Mouse (Mus musculus) thymus, postnatal 25 days (tissue): ENCODE data around the gene Pld1.

ENCODE experiments used
- DNase-seq: peaks from one replicate; pipeline ENCODE4 v3.0.0; 2022

Gene Pld1

DNA sequence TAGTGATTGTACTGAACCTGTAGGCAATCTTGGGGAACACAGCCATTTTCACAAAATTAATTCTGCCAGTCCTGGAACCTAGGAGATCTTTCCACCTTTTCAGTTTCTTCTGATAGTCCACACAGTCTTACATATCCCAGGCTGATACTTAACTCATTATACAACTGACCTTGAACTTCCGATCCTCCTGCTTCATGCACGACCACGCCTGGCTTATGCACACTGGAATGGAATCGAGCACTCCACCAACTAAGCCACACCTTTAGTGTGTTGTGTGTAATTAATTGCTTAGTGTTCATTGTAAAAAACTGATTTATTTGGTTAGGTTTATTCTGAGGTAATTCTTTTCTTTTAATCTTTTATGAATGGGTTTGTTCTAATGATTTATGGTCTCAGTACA is 122.2 kb downstream of the Pld1 start:
- no peak for DNase-seq

DNA sequence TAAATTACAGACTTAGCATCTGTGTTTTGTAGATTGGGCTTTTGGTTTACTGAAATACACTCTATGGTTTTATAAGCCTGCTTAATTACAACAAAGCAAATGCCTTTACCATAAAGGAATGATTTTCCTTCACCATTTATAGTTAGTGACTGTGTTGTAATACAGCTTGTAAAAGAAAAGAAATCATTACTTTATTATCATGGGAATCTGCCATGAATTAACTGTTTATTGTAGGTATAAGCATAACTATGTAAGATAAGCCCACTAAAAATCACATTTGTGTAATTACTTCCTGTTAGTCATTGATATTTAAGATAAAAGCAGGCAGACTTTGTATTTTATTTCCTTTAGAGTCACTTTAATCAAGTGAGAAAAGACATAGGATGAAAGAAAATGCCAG is 122.7 kb downstream of the Pld1 start:
- DNase-seq, result no peak

DNA sequence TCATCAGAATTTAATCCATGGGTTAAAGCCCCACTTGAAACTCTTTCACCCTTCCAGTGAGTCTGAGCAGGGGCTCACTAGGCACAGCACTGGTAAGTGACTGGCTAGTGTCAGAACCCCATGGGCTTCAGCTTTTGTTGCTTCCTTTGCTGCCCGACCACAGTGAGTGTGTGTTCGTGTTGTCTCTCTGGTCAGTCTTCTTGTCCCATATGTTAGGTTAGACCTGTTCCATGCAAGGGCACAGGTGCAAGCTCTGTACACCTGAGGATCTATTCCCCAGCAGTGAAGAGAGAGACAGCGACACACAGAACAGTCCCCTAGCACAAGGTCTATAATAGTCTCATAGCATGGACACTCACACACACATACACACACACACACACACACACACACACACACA is 140.7 kb downstream of the Pld1 start:
- DNase-seq, result no peak

DNA sequence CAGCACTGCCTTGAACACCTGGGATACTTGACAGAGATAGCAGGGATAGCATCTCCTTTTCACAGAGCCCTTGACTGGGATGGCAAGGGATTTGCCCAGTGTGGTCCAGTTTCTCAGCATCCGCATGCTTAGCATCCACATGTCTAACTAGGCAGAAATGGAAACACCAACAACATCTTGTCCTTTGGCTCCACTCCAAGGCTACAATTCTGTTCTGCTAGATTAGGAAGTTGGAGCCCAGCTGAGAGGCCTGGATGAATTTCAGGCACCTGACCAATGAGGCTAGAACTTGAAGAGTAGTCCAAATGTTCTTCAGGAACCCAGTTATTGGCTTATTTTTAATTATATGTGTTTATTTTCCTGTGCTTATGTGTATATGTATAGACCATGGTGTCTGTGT is 141.6 kb downstream of the Pld1 start:
- DNase-seq, result no peak

DNA sequence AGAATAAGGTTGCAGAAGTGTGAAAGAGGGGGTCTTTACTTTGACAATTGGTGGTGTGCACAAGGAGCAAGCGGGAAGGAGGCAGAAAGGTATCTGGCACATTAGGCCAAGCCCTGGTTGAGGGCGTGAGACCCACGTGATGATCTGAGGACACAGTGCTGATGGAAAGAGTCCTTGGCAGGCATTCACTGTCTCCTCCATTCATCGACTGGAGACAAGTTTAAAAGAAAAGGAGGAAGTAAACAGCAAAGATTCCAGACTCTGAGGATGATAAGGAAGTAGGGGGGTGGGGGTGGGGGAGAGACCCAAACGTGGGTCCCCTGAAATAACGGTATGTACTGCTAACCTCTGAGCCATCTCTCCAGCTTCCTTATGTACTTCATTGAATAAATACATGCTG is 142.5 kb downstream of the Pld1 start:
- no peak for DNase-seq

DNA sequence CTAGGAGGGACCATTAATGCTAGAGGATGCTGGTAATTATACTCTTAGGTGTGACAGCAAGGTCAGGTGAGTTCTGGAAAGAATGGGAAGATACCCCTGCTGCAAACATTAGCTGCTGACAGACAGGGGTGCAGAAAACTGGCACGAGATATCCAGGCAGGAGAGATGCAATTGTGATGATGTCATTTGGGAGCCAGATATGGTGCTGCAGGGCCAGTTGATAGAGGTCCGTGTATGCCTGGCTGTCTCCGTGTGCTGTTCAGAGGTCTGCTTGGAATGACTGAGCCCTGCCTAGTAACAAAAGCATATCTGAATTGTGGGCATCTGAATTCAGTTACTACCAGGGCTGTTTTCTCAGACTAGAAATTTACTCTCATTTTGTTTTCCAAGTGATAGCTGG is 144.7 kb downstream of the Pld1 start:
- DNase-seq, result no peak

DNA sequence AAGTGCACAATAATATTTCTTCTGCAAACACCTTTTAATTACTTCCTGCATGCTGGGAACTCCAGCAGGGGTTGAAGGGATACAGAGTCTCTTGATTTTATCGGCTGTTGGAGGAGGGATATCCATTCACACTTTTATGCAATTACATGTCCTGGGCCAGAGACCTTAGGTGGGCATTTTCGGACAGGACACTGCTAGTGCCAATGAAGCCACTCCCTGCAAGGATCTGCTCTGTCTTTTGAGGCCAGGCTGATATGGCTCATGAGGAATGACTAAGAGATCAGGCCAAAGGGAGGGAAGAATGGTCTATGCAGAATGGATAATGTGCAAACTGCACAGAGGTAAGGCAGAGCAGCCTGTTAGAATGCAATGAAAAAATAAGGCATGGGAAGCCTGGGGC is 145.8 kb downstream of the Pld1 start:
- DNase-seq, result no peak

DNA sequence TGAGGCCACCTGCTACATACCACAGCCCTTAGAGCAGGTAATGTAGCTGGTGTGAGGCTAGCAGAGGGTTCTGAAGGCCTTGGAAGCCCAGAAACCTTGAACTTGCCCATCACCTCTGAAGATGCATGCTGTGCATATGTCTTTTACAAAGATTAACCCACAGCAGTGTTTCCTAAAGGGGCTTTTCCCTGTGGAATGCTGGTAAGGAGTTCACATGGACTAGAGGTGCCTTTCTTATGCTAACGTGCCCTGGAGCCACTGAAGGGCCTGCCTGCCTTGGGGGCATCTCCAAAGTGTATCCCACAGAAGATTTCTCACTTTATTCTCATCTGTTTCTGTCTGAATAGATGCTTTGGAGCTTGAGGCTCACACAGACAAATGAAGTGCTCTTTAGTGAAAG is 152.8 kb downstream of the Pld1 start:
- DNase-seq, result no peak

DNA sequence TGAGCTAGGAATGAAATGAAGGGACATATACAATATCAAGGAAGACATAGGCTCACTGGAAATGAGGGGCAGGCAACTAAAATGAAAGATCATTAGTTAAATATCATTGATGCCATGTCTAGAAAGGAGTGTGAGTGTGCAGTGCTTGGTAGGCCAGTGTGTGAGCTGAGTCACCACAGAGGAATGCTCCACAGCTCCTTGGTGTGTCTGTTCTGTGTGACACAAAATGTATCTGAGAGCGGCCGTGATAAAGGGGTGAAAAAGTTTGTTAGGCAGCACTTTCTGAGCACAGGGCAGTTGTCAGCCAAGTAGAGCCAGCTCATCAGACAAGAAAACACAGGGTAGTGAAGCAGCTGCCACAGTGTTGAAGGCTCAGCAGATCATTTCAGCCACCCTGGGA is 153.2 kb downstream of the Pld1 start:
- no peak for DNase-seq

DNA sequence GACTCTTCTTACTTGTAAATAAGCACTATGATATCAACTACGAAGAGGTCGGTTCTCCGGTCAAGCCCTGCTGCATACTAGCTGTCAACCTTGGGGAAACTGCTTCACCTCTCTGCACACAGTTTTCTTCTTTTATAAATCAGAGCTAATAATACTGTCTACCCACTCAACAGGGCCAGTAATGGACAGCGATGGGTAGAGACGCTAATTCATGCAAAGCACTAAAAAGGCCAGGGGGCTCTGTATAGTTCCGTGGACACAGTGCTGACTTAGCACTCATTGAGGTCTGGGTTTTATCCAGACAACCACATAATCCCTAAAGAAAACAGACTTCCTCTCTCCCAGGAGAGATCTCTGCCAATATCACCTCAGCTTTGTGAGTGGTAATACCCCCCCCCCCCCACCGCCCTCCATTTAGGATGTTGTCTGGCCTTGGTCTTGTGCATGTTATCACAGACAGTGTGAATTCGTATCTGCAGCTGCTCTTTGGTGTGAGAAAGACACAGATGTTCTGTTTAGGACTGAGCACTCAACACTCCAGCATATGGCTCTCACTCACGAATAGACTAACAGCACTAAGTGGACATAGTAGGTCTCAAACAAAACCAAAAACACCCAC is 155.3 kb downstream of the Pld1 start:
- DNase-seq, result no peak

DNA sequence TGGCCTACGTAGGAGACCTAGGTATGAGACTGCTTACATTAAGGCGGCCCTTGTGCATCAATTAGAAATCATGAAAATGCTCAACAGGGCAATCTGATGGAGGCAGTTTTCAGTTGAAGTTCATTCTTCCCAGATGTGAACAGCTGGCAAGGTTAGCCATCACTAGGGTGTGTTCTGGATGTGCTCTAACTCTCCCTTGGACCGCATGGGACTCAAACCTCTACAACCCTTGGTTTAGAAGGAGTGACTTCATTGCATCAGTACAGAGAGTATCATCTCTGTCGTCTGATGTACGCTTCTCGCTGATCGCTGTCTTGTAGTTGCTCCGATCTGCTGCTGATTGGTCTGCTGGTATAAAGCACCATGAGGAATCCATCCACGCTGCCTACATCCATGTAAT is 157.0 kb downstream of the Pld1 start:
- DNase-seq, result no peak

DNA sequence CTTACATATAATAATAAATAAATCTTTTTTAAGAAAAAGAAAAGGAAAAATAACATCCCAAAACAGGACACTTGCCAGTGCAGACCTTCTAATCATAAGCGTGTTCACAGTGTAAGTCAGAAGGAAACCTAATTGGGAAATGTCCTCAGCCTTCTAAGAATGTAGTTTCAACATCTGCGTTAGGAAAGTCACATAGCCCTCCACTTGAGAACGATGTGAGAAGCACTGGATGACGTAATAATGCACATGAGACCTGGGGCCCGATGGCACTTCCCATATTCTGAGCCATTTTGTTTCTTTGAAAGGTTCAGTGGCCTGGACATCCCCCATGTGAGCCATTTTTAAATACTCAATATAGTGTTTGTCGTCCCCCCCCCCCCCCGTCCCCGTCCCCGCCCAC is 160.7 kb downstream of the Pld1 start:
- DNase-seq, result no peak

DNA sequence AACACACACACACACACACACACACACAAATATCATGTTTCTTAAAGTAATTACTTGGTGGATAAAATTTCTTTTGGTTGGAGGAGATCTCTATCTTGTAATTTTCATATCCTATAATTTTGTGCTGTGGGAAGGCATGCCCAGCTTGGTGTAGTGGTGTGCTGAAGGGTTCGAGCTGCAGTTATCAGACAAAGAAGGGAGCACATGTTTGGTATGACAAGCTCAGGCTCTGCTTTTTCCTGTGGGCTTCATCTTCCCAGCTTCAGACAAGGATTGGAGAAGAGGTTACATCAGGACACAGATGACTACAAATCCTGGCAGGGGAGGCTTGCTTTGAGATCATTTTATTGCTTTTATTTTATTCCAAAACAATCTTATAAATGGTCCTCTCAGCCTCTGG is 166.5 kb downstream of the Pld1 start:
- DNase-seq, result no peak

DNA sequence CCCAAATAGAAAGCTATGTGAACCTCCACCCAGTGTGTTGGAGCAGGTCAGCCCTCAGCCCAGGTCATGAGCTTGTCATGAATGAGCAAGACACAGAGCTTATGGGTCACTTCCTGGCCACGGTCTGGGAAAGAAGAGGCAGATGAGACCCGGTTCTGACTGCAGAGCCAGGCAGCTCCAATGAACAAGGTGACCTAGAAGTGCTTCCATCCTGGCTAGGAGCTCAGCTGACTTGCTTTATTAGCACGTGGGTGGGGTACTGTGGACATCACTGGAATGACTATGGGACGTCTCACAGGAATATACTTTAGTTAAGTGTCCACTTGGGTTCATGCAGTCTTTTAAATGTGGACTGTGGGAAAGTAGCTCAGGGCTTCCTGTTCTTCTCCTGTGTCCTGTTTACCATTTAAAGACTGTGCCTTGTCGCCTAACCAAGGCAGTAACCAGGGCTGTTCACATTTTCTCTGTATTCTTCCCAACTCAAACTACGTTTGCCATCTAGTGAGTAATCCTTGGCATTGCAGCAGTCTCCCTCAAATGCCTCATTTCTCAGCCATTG is 169.0 kb downstream of the Pld1 start:
- peak; percentile 7 for DNase-seq

DNA sequence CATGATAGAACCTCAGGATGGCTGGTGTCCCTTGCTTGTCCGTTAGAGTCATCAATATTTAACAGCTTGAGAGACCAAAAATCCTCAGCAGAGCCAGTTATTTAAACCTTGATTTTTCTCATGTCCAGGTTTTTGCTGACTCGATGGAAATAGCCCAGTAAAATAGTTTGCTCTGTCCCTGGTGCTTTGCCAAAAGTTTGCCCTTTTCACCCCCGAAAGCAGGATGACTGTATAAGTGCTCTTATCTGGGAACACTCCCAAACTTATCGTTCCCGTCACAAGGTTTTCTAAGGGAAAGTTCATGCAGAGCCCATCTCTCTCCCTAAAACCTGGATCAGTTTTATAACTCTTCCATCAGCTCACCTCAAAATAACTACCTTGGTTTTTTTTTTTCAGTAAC is 173.0 kb downstream of the Pld1 start:
- no peak for DNase-seq

DNA sequence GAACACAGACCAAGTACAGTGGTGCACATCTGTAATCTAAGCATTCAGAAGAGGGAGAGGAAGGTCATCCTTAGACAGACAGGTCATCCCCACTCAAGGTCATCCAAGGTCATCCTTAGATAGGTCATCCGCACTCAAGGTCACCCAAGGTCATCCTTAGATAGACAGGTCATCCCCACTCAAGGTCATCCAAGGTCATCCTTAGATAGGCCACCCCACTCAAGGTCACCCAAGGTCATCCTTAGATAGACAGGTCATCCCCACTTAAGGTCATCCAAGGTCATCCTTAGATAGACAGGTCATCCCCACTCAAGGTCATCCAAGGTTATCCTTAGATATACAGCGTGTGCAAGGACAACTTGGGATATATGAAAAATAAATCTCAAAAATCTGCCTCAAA is 175.4 kb downstream of the Pld1 start:
- DNase-seq, result no peak

DNA sequence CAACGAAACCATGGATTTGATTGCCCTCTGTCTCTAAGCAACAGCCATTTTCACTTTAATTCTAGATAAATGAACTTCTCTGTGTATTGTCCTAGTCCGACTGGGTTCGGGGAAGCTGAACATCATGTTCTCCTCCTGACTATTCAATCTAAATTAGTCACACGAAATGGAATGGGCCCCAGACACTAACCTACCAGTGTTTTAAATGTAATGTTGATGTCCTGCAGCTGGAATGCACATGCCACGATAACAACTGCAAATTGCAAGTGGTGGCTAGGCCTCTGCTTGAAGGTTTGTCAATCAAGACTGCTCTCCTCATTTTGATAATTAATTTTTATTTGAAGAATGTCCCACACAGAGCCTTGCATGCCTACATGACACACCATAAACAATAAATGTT is 203.2 kb downstream of the Pld1 start:
- DNase-seq, result no peak

DNA sequence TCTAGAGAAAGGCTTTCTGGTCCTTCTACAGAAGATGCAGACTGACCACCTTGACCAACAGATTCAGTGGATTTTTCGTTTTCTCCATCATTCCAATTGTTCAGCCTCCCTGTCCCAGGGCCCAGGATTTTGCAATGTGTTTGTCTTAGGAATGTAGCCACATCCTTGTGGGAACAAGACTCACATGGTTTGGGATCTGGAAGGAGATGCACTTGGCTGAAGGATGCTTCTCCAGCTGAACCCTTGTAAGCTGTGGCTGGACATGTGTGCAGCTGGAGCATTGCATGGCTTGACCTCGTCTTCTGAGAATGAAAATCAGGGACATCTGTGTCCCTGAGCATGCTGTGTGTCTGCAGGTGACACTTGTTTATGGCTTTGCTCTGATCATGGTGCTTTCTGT is 203.6 kb downstream of the Pld1 start:
- DNase-seq, result no peak

DNA sequence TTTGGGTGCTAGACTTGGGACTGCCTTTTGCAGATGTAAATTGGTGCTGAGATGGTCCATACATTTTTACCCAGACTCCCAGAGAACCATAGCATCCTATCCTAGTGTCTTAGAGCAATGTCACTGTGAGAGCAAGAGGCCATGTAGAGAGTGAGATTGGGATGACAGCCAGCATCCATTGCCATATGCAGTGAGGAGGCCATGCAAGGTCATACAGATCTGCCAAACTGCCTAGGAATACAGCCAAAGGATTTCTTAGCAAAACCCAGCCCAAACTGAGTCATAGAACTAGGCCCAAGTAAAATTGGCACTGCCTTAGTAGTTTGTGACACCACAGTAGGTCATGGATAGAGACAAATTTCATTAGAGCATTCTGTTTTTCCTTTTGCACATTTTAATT is 206.2 kb downstream of the Pld1 start:
- DNase-seq, result no peak

DNA sequence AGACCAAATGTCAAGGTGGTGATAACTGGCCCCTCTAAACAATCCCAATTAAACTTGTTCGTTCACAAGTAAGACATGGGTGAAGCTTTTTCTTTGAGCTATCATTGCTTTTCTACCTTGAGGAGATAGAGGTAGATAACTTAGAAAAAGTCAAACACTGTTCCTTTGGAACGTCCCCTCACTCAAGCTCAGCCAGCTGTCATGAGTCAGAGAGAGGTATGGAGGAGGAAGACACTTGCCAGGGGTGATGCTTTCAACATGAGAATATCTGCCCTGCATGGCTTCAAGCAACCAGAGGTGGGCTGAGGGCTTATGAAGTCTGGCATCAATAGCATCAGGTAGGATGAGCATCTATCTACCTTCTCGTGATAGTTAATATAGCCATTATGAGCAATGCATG is 207.0 kb downstream of the Pld1 start:
- no peak for DNase-seq

DNA sequence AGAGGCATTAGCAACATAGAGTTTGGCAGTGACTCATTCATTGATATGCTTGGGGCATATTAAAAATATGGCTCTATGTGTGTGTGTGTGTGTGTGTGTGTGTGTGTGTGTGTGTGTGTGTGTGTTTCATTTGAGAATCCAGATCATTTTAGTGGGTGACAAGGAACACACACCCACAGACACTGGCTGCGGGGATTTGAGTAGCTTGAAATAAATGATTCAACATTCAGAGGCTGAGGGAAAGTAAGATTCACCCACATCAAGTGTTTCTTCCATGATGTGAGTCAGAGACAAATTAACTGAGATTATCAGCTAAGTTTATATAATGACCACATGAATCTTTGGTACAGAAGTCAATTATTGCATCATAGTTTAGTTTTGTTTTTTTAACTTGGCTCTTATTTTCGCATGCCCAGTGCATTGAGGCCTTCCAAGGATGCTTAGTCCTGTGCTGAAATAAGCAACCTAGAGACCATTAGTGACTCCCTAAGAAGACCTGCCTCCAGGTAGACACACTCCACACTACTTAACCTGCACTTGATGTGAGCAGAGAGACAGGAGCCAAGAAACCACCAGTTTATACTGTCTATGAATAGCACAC is 211.3 kb downstream of the Pld1 start:
- DNase-seq, result no peak

DNA sequence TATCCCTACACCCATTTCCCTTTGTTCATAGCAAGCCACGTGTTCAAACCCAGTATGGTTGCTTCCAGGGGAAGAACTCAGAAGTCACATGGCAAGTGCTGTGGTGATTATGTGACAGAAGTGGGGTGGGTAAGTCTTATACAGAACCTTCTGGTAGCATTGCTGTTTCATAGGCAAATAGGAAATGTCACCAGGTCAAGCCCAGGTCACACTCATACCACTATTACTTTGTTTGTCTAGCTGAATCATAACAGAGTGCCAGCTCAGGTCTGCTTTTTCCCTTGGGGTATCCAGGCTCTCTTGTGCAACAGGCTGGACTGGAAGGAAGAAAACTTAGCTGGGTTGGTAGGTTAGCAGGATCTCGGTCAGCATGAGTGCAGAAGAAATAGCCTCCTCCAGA is 219.5 kb downstream of the Pld1 start:
- DNase-seq, result no peak

DNA sequence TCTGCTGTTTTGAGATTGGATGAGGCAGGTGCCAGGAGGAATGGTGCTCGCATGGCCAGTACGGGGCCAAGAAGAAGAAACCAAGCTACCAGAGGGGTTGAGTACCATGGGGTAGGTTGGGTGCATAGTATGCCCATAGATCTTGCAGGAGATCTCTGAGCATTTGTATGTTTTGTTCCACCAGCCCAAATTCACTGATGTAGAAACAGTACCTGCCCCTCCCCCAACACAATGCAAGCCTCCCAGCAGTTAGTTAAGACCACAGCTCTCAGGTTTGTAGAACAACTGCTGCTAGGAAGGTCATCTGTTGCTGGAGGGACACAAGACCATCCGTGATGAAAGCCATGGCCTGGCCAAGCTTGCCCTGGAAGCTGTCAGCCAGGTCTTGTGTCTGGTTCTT is 220.4 kb downstream of the Pld1 start:
- DNase-seq, result no peak

DNA sequence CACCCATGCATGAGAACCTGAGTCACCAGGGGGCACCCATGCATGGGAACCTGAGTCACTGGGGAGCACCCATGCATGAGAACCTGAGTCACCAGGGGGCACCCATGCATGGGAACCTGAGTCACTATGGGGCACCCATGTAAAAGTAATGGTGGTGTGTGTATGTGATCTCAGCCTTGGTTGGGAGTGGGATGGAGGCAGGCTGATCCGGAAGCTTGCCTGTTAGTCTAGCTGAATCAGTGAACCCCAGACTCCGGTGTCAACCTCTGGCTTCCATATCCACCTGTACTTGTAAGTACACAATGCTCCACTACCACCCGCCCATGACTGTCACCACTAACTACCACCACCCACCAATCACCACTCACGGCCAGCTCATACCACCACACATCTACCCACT is 223.9 kb downstream of the Pld1 start:
- no peak for DNase-seq

DNA sequence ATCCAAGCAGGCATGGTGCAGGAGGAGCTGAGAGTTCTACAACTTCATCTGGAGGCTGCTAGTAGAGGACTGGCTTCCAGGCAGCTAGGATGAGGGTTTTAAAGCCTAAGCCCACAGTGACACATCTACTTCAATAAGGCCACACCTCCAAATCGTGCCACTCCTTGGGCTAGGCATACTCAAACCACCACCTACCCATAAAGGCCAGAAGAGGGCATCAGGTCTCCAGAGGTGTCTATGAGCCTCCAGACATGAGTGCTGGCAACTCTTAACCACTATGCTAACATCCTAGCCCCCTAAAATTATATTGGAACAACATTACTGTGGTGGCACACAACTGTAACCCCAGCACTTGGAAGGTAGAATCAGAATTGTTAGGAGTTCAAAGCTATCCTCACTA is 226.2 kb downstream of the Pld1 start:
- DNase-seq, result no peak
